12 mouse cellular contexts compared by ENCODE assay signal in the genomic region with DNA sequence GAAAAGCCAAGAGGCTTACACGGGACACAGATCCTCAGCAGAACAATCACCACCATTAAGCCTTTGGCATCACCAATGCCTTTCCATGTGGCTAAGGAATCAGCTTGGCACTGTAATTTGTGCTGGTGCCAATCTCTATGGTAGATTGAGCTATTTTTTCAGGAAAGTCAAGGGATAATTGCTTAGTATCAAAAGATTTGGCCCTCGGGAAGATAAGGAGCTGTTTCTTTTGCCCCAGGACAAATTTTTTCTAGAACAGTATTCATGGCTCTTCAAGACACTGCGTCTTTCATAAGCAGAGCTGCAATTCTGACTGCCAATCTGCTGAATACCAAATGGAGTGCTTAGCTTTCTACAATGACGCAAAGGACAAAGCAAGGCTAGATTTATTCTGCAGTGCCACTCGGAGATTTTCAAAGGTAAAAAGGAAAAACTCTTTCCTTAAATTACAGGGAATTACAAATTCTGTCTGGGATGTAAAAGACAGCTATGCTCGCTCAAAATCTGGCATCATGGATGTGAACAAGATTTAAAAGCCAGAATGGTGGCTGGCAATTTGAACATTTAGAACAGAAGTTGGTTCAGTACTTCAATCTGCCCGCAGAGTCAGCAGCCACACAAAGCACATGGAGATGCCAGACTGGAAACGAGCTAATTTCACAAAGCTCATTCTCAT. TPM values are rescaled to one million over a fixed set of nuclear protein-coding genes. Genes with fewer than 3 reads are reported as not detected.
DNase-seq lines count a peak whose midpoint lies in the region; ATAC-seq lines count a peak whose summit lies in the region.
"Had no signal": no experiment of that assay in that cellular context is flagged by ENCODE, and none has a peak within 500 bp of the region (broad histone marks: within the 10 kb centered on the region; RNA-seq: fewer than 3 reads in every experiment).

No protein-coding gene starts in this region.

- H3K9ac ChIP-seq in neural tube, embryonic 12.5 days = no peak overlapping the region
- no peak overlapping the region for H3K9ac ChIP-seq in liver, embryonic 11.5 days (ENCODE audit: low read depth, low read length)
- H3K9ac ChIP-seq: embryonic facial prominence, embryonic 12.5 days had no signal

- WGBS in forebrain, embryonic 10.5 days = 49% methylated on average over 8 of the region's 8 CpGs
- WGBS in neural tube, embryonic 12.5 days = 32% methylated on average over 8 of the region's 8 CpGs
- 79% methylated on average over 8 of the region's 8 CpGs for WGBS in liver, embryonic 11.5 days

- H3K9me3 ChIP-seq in forebrain, embryonic 10.5 days = no peaks in the 10 kb centered on the region
- no peaks in the 10 kb centered on the region for H3K9me3 ChIP-seq in neural tube, embryonic 12.5 days
- H3K9me3 ChIP-seq in liver, embryonic 11.5 days (ENCODE audit: control insufficient read depth, low read length) = no peaks in the 10 kb centered on the region
- H3K9me3 ChIP-seq: embryonic facial prominence, embryonic 12.5 days had no signal

- peak; percentile 64 for DNase-seq in cerebellum, adult 11-12 months
- DNase-seq in forebrain, embryonic 10.5 days (ENCODE audit: extremely low spot score, low spot score) = no peak
- peak; percentile 48 to 50 for DNase-seq in layer of hippocampus, postnatal 10 days (ENCODE audit: low spot score in 2 of 2)
- DNase-seq in kidney, postnatal 14 days = no peak
- DNase-seq in spleen, adult 18-20 months = no peak
- DNase-seq in lung, postnatal 10 days = no peak
- no peak for DNase-seq in liver, embryonic 11.5 days (ENCODE audit: low spot score)
- DNase-seq: heart, postnatal 10 days; liver had no signal

- peak overlapping the region; percentile 54 for H3K27ac ChIP-seq in forebrain, embryonic 10.5 days
- H3K27ac ChIP-seq in neural tube, embryonic 12.5 days = 0 out of 2 replicates have a peak overlapping the region, but pooled peaks have one; percentile 29
- H3K27ac ChIP-seq in liver, embryonic 11.5 days (ENCODE audit: low read depth, low read length) = no peak overlapping the region
- H3K27ac ChIP-seq: embryonic facial prominence, embryonic 12.5 days had no signal

- H3K4me3 ChIP-seq in forebrain, embryonic 10.5 days = no peak overlapping the region
- H3K4me3 ChIP-seq in neural tube, embryonic 12.5 days = no peak overlapping the region
- H3K4me3 ChIP-seq in liver, embryonic 11.5 days (ENCODE audit: low read depth, low read length) = no peak overlapping the region
- H3K4me3 ChIP-seq: embryonic facial prominence, embryonic 12.5 days had no signal

- no peaks in the 10 kb centered on the region for H3K27me3 ChIP-seq in forebrain, embryonic 10.5 days (ENCODE audit: poor library complexity, severe bottlenecking)
- H3K27me3 ChIP-seq in neural tube, embryonic 12.5 days (replicated peaks) = no peaks in the 10 kb centered on the region
- H3K27me3 ChIP-seq in liver, embryonic 11.5 days (replicated peaks; ENCODE audit: control insufficient read depth, insufficient read depth, low read length) = no peaks in the 10 kb centered on the region
- H3K27me3 ChIP-seq: embryonic facial prominence, embryonic 12.5 days had no signal

- ATAC-seq in neural tube, embryonic 12.5 days (ENCODE audit: low FRiP score, low read depth) = no peak
- no peak for ATAC-seq in liver, embryonic 11.5 days (replicated peaks; ENCODE audit: low FRiP score)

- H3K4me1 ChIP-seq in forebrain, embryonic 10.5 days = peaks cover 11% of the 10 kb centered on the region
- peaks cover 4% of the 10 kb centered on the region; the same call in 1 of the 2 replicates for H3K4me1 ChIP-seq in neural tube, embryonic 12.5 days
- no peaks in the 10 kb centered on the region for H3K4me1 ChIP-seq in liver, embryonic 11.5 days (replicated peaks; ENCODE audit: control insufficient read depth, insufficient read depth, low read length)
- H3K4me1 ChIP-seq: embryonic facial prominence, embryonic 12.5 days had no signal

- no peaks in the 10 kb centered on the region for H3K36me3 ChIP-seq in forebrain, embryonic 10.5 days (replicated peaks)
- no peaks in the 10 kb centered on the region for H3K36me3 ChIP-seq in neural tube, embryonic 12.5 days
- no peaks in the 10 kb centered on the region for H3K36me3 ChIP-seq in liver, embryonic 11.5 days (ENCODE audit: control insufficient read depth, insufficient read depth, low read length)
- H3K36me3 ChIP-seq: embryonic facial prominence, embryonic 12.5 days had no signal

- 0 out of 2 replicates have a peak overlapping the region, but pooled peaks have one; percentile 24 for H3K4me2 ChIP-seq in neural tube, embryonic 12.5 days (replicated peaks)
- H3K4me2 ChIP-seq in liver, embryonic 11.5 days = no peak overlapping the region
- H3K4me2 ChIP-seq: embryonic facial prominence, embryonic 12.5 days had no signal

RNA-seq across cellular contexts. Expression of a gene that starts 41.0 kb away (rescaled TPM):
- 0.50 TPM in 1 of 2 replicates, not detected in the other for polyA plus RNA-seq in forebrain, embryonic 10.5 days (2016; fragmentation: Nextera tagmentation; extraction: Ambion mirVana)
- total RNA-seq in layer of hippocampus, postnatal 10 days (2021) = under 1 TPM in 1 of 2 experiments, not detected in 1; 0.60 TPM
- polyA plus RNA-seq in neural tube, embryonic 12.5 days (2016; fragmentation: Nextera tagmentation; extraction: Ambion mirVana) = not detected in 2 replicates
- polyA plus RNA-seq in liver, embryonic 11.5 days (2014; fragmentation: Nextera tagmentation; extraction: Ambion mirVana) = not detected in 2 replicates
- total RNA-seq: MEL had no signal
- polyA plus RNA-seq: embryonic facial prominence, embryonic 12.5 days had no signal

RNA-seq across cellular contexts. Expression of a gene that starts 41.4 kb away (rescaled TPM):
- 16.0 and 19.2 TPM in 2 replicates for polyA plus RNA-seq in forebrain, embryonic 10.5 days (2016; fragmentation: Nextera tagmentation; extraction: Ambion mirVana)
- total RNA-seq in layer of hippocampus, postnatal 10 days (2021) = 10 to 100 TPM; 39.4 to 40.5 TPM
- 22.0 and 23.9 TPM in 2 replicates for polyA plus RNA-seq in neural tube, embryonic 12.5 days (2016; fragmentation: Nextera tagmentation; extraction: Ambion mirVana)
- 14.4 and 17.1 TPM in 2 replicates for polyA plus RNA-seq in liver, embryonic 11.5 days (2014; fragmentation: Nextera tagmentation; extraction: Ambion mirVana)

RNA-seq across cellular contexts. Expression of a gene that starts 59.1 kb away (rescaled TPM):
- polyA plus RNA-seq in forebrain, embryonic 10.5 days (2016; fragmentation: Nextera tagmentation; extraction: Ambion mirVana) = 1.3 and 2.2 TPM in 2 replicates
- total RNA-seq in layer of hippocampus, postnatal 10 days (2021) = 1 to 10 TPM; 2.6 to 6.3 TPM
- polyA plus RNA-seq in neural tube, embryonic 12.5 days (2016; fragmentation: Nextera tagmentation; extraction: Ambion mirVana) = 4.8 and 5.4 TPM in 2 replicates
- 0.86 and 1.2 TPM in 2 replicates for polyA plus RNA-seq in liver, embryonic 11.5 days (2014; fragmentation: Nextera tagmentation; extraction: Ambion mirVana)

Comparison
In these comparisons a context has a peak if more than half of its experiments do, and no peak if none do; other contexts are left out.
1. DNase-seq: peak in cerebellum, adult 11-12 months (single experiment) and layer of hippocampus, postnatal 10 days (2 of 2); none in forebrain, embryonic 10.5 days (single experiment), kidney, postnatal 14 days (single experiment), spleen, adult 18-20 months (0 of 2), lung, postnatal 10 days (single experiment) and liver, embryonic 11.5 days (single experiment).